Mouse (Mus musculus) cerebral cortex, adult 2 months (tissue): ENCODE measurements around the gene Mdm2.

Experiments
- WGBS: fragments of 180-500 bp; shearing (Covaris S2); methylation state at CpG from one replicate; pipeline ENCODE4 v1.1.7; 2018; 5-methylcytosine and 5-hydroxymethylcytosine counted together

Mdm2 gene

GRCm38 (mm10) chr10:117749050-117749686 lies 38.6 kb upstream of the Mdm2 start:
- WGBS = 98% methylated on average over 10 of the region's 10 CpGs

DNA sequence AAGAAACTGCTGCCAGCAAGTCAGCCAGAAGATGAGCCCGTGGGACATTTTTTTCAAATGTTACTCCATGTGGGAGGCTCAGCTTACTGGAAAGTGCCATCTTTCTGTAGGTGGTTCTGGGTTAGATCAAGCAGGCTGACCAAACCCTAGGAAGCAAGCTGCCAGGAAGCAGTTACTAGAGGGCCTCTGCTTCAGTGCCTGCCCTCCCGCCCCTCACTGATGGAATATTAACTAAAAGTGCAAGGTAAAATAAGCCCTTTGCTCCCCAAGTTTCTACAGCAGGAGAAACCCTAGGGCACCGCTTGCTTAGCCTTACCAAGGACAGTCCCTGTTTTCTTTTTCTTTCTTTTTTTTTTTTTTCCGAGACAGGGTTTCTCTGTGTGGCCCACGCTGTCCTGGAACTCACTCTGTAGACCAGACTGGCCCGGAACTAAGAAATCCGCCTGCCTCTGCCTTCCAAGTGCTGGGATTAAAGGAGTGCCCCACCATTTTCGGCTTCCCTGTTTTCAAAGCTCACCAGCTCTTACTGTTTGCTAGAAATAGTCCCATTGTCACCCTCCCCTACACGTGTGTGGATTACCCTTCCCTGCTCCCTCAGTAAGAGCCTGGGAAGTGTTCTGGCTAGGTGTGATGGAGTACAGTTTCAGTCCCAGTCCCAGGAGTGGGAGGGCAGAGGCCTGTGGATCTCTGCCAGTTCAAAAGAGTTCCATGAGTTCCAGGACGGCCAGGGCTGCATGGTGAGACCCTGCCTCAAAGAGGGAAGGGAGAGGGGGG lies 37.9 kb upstream of the Mdm2 start:
- WGBS = 84% methylated on average over 10 of the region's 10 CpGs

- 94% methylated on average over 7 of the region's 7 CpGs for WGBS
These were observed 37.2 kb upstream of the Mdm2 start for GRCm38 (mm10) chr10:117747711-117748110.

DNA sequence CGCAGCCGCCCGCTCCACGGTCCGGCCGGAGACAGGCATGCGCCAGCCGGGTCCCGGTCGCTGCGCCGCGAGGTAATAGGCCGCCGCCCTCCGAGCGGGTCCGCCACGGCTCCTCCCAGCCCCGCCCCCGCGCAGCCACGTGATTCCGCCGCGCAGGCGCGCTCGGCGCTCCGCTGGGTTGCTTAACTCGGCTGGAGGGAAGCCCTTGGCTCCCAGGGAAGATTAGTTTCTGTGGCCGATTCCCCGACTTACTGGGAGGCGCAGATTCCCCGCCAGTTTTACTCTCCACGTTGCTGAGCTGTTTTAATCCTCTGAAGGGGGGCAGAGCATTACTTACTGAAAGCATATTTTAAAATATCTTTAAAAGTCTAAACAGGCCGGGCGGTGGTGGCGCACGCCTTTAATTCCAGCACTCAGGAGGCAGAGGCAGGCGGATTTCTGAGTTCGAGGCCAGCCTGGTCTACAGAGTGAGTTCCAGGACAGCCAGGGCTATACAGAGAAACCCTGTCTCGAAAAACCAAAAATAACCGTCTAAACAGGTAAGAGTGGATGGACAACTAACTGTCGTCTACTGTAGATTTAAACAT lies 35.8 kb upstream of the Mdm2 start, which contains the start of gene Slc35e3:
TSS of gene Slc35e3 (minus strand) at position 69 of the 587 bp plus-strand sequence.
- 12% methylated on average over 46 of the region's 46 CpGs for WGBS

DNA sequence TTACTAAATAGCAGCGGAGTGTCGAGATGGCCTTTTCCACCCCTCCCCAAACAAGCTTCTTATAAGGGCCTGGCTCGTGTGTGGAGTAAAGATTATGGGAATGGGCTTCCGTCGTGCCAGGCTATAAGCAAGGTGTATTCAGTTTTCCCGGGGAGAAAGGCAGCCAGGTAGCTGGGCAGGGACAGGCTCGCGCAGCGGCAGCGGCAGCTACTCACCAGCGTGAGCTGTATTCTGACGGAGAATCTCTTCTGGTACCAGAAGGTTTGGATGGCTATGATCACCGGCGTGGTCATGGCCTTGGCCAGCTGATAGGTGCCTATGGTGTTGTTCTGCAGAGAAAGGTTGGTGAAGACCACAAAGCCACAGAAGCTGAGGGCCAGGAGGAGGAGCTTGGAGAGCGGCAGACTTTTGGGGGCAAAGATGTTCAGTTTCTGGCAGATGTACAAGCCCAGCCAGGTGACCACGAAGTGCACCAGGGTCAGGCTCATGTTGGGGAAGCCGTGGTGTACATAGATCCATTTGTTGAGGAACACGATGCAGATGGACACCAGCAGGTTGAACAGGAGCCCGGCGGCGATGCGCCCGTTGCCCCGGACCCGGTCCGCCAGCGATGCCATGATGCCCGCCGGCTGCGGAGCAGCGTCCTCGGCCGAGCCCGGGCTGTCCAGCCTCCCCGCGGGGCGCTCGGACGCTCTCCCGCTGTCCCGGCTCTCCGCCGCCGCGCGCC lies 35.2 kb upstream of the Mdm2 start:
- 2% methylated on average over 24 of the region's 46 CpGs for WGBS

GRCm38 (mm10) chr10:117743917-117744316 lies 33.4 kb upstream of the Mdm2 start:
- 69% methylated on average over 4 of the region's 4 CpGs for WGBS

- 93% methylated on average over 2 of the region's 2 CpGs for WGBS
These were observed 32.6 kb upstream of the Mdm2 start for GRCm38 (mm10) chr10:117743182-117743581.

DNA sequence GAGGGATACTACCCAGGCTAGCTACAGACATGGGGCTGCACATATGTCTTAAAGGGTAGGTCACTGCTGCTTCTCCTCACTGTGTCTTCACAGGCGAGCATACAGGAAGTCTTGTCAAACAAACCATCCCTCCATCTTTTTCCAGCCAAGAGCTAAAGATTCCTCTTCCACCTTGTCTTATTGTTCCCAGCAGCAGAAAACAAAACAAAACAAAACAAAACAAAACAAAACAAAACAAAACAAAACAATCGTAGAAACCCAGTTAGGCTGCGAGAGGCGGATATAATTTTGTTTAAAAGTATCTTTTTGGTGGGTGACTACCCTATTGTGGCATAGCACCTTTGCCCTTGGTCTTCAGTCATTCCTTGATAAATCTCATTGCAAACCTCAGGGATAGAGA lies 32.1 kb upstream of the Mdm2 start:
- 90% methylated on average over 4 of the region's 4 CpGs for WGBS

GRCm38 (mm10) chr10:117741698-117742475 lies 31.3 kb upstream of the Mdm2 start:
- 75% methylated on average over 15 of the region's 15 CpGs for WGBS

GRCm38 (mm10) chr10:117740921-117741320 lies 30.4 kb upstream of the Mdm2 start:
- 85% methylated on average over 9 of the region's 9 CpGs for WGBS

DNA sequence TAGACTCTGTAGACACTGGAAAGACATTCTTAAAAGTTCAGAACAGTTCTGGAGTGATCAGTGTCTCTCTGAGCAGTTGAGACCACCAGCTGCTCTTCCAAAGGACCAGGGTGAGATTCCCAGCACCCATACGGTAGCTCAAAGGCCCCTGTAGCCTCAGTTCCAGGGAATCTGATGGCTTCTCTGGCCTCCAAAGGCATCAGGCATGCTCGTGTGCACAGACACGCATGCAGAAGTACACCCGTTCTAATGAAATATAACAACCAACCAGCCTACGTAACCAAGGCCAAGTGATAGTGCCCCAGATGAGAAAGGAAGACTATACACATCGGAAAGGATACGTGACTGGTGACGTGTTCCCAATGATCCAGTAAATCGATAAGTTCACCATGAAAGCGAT lies 29.6 kb upstream of the Mdm2 start:
- WGBS = 98% methylated on average over 10 of the region's 10 CpGs

DNA sequence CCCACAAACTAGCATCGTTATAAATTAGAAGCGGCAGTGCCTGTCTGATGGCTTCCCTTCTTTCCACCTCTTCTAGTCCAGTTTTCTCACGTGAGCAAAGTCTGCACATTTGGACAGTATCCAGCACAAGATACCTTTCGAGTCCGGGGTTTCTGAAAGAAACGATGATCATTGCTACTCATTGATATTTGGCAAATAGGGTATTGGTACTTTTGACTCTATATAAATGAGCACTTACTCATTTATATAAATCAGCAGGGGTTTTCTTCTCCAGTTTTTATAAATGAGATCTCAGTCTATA lies 29.0 kb upstream of the Mdm2 start:
- WGBS = 92% methylated on average over 6 of the region's 6 CpGs

DNA sequence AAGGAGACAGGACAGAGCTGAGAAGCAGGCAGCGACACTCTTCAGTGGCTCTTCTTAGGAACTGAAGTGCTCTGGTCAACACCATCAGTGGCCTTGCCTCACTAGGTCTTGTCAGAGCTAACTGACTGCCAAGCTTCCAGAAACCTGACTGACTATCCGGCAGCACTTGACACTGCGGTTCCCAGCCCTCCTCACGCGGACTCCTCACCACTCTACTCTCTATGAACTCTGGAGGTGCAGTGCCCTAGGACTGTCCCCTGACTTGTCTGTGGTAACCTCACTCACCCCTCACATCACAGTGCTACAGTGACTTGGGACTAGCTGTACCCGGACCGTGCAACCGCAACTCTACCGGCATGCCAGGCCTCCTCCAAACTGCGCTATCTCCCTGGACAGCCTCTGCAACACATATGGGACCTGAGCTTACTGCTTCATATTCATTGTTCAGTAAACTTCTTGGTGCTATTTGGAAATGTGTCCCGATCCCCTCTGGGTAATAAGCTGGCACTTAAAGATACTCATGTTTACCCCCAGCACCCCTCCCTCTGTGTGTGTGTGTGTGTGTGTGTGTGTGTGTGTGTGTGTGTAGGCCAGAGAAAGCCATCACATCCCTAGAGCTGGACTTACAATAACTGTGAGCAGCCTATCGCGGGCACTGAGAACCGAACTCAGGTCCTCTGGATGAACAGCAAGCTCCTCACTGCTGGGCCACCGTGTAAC lies 28.5 kb upstream of the Mdm2 start:
- 96% methylated on average over 15 of the region's 15 CpGs for WGBS

DNA sequence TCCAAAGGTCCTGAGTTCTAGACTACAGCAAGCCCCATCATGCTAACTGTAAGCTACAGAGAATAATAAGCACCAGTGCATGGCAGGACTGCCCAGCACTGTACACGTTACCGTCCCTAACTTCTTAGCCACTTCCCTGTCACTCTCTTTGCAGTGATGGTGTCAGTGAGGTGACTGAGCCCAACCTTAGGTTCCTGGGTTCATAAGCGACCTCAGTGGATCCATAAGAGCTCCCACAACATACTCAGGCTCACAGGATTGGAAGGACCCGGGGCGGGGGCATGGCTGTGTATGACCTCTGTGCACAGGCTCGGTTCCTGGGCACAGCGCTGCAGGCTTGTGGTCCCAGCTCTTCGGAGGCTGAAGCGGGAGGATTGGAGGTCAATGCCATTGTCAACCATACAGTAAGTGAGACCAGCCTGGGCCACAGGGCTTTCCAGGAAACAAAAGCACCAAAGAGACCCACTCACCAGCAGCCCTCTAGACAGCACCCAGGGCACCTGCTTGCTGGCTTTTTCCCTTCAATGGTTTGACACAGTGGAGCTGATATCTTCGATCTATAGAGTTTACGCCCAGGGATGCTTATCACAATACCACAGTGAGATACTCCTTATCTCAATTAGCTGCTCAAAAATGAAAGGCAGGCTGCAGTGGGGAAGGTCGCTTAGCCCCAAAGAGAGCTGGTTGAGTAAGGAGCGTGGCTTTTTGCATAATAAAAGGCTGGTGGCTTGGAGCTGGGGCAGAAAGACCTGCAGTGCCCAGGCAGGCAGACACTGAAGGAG lies 27.8 kb upstream of the Mdm2 start:
- 92% methylated on average over 13 of the region's 13 CpGs for WGBS

GRCm38 (mm10) chr10:117737498-117737897 lies 26.9 kb upstream of the Mdm2 start:
- WGBS = 96% methylated on average over 8 of the region's 8 CpGs

- 84% methylated on average over 4 of the region's 4 CpGs for WGBS
These were observed 26.5 kb upstream of the Mdm2 start for GRCm38 (mm10) chr10:117737075-117737474.

- 96% methylated on average over 5 of the region's 5 CpGs for WGBS
These were observed 26.0 kb upstream of the Mdm2 start for GRCm38 (mm10) chr10:117736573-117736972.

DNA sequence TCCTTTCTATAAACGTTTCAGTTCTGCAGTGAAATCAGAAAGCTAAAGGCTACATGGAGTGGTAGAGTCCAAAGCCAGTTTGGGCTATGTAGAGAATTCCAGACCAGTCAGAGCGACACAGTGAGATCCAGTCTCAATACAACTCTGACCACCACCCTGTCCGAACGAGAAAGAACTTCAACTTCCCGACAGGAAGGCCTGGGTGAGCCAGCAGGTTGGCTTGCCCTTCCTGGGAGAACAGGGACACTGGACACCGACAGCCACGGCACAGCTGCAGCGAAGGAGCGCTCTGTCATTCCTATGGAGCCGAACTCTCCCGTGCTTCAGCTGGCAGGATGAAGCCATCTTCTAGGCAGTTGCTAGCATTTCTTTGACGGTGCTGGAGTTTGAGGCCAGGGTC lies 24.8 kb upstream of the Mdm2 start:
- WGBS = 91% methylated on average over 12 of the region's 12 CpGs

GRCm38 (mm10) chr10:117734104-117734852 lies 23.7 kb upstream of the Mdm2 start:
- WGBS = 81% methylated on average over 10 of the region's 10 CpGs
